Mouse (Mus musculus): ENCODE results near the gene Lrp6.

Lrp6 gene

DNA sequence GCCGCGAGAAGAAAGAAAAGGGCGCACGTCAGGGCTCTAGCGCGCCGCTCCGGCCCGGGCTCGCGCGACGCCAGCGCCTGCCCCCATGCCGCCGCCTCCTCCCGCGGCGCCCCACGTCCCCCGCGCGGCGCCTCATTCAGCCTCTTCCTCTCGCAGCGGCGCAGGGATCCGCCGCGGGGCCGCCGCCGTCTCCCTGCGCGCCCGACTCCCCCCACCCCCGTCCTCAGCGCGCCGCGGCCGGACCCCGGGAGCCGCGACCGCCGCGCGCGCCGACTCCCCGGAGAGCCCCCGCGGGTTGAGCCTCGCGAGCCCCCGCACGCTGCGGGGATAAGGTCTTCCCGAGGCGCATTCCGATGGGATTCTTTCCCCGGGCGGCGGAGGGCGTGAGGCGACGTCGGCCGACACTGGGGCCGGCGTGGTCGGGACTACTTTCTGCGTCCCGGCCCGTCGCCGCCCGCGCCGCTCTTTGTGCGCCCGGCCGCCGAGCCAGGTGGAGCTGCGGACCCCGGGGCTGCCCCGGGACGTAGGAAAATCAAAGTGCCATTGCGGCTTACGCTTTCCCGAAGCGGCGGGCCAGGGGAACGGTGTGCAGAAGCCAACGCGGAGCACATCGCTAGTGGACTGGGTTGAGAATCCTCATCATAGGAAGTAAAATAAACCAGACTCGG lies at the start of gene Lrp6:
Lrp6 (minus strand) TSS at position 148 of the 668 bp plus-strand sequence.
- no peak for DNase-seq (ENCODE audit: extremely low spot score, low read depth, low spot score)

DNA sequence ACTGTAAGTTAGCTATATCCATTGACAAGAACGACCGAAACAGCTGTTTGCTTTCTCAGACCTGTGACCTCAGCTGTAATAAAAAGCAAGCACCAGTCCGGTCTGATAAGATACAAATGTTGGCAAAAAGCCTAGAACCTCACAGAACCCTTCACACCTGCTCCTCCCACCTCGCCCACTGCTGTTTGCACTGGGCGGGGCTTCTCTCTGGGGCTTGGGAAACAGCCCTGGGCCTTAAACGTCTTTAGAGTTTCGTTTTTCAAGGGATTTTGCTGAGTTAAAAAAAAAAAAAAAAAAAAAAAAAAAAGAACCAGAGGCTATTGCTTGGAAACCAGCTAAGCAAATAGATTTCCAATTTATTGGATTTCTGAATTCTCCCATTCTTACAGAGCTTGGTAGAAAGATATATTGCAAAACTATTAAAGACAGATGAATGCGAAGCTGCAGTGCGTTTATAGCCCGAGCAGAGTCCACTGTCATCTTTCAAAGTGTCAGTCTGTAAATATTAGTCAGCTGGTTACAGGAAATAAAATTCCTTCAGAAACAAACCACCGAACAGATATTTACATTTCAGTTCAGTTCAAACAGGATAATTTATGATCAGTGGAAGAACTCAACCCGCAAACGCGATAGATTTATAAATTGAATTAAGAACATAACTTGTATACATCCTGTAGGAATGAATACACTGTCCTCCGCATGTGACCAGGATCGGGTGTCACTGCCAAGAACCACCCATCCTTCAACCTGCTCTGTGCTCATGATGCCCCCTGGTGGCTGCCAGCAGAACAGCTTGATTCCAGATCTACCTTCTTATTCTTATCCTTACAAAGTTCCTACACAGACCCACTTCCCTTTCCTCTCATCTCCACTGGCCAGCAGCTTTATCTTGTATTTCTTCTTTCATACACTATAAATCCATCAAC lies 48.2 kb upstream of the Lrp6 start:
- peak; percentile 44 for DNase-seq (ENCODE audit: extremely low spot score, low read depth, low spot score)

DNA sequence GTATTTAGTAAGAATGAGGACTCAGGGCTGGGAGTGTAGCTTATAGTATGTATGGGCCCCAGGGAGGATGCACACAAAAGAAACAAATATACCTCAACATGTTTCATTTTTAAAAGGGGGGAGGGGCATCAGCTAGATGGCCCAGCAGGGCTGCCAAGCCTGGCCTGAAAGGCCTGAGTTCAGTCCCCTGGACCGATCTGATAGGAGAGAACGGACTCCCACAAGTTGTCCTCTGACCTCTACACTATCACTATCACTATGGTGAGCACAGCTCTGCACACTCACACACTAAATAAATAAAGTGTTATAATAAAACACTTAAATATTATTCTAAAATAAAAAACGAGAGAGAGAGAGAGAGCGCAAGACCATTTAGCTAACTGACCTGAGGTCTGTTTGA lies 47.6 kb upstream of the Lrp6 start:
- DNase-seq (ENCODE audit: extremely low spot score, low read depth, low spot score), result no peak

DNA sequence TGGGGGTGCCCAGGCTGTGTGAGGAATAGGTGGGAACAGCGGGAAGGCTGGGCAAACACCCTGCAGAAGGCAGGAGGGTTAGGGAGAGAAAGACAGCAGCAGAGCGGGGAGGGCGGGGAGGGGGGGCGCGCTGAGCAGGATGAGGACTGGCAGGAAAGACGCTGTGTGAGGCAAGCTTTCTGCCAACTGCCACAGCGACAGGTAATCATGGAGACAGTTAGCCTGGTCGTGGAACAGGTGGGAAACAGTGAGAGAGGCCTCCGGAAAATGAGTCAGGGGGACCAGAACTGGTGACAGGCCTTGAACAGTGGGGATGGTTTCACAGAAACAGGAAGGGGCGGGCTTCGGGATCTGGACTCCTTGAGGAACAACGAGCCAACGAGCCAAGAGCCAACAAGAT lies 45.1 kb upstream of the Lrp6 start:
- DNase-seq (ENCODE audit: extremely low spot score, low read depth, low spot score), result no peak

DNA sequence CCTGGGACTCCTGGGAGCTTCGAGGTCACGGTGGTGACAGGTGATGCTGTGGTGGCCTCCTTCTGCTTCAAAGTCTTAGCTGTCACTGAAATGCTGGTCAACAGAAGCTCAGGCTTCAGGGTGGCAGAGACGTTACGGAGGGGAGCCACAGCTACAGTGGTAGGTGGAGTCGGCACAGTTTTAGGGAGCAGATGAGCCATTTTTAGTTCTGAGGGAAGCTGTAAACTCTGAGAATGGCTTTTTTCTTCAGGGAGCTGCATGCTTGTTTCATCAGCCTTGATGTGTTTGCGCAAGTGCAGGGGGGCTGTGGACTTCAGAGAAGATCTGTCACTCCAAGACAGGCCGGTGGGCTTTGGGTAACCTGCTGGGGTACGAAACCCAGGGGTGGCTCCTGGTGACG lies 43.6 kb upstream of the Lrp6 start:
- no peak for DNase-seq (ENCODE audit: extremely low spot score, low read depth, low spot score)

DNA sequence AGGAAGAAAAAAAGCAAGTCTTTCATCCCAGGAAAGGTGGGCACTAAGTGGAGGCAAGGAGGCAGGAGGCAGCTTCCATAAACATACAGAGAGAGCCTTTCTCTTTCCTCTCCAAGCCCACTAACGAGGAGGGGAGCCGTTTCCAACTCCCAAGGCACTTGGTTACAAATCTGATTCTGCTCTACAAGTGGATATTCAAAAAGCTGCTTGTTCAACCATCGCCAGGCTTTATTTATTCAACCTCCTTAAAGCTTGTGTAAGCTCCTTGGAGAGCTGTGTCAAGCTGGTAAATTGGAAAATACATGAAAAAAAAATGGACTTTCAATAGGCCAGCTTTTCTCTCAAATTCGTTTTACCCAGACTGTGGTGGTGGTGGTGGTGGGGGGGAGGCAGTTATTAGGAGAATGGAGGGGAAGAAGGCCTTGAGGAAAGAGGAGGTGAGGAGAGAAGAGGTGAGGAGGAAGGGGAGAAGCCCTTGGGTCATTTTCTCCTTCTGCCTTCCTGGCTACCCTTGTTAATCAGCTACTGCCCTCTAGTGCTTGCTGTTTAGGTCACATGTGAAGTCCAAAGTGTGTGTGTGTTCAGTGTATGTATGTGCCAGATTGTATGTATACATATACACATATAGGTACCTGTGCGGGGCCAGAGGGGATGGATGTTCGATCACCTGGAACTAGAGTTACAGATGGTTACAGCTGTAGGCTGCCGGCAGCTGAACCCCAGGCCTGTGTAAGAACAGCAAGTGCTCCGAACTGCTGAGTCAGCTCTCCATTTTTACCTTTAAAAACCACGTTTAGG lies 40.4 kb upstream of the Lrp6 start:
- no peak for DNase-seq (ENCODE audit: extremely low spot score, low read depth, low spot score)

DNA sequence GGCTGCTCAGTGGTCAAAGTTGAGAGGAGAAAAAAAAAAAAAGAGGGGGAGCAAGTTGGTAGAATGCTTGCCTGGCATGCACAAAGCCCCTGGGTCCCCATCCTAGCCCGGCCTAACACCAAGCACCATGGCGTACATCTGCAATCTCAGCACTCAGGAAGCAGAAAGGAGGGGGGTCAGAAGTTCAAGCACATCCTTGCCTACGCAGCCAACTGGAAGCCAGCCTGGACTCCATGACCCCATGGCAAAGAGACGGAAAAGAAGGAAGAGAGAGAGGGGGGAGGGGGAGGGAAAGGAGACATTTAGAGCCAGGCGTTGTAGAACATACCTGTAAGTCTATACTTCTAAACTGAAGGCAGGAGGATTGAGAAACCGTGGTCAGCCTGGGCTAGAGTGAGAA lies 39.8 kb upstream of the Lrp6 start:
- DNase-seq (ENCODE audit: extremely low spot score, low read depth, low spot score), result no peak

DNA sequence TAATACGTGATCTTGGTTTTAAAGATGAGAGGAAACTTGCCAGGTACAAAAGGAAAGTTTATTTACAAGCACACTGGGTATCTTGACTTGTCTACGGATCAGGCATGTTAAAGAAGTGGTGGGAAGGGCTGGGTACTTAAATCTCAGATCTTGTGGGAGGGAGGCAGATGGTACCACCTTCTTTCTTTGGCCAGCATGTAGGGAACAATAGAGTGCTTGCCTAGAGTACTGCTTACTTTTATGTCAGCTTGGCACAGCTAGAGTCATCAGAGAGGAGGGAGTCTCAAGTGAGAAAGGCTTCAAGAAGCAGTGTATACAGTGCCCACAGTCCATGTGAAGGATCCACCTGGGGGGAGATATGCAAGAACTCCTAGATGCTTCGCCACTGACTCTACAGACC lies 38.4 kb upstream of the Lrp6 start:
- DNase-seq (ENCODE audit: extremely low spot score, low read depth, low spot score), result no peak

DNA sequence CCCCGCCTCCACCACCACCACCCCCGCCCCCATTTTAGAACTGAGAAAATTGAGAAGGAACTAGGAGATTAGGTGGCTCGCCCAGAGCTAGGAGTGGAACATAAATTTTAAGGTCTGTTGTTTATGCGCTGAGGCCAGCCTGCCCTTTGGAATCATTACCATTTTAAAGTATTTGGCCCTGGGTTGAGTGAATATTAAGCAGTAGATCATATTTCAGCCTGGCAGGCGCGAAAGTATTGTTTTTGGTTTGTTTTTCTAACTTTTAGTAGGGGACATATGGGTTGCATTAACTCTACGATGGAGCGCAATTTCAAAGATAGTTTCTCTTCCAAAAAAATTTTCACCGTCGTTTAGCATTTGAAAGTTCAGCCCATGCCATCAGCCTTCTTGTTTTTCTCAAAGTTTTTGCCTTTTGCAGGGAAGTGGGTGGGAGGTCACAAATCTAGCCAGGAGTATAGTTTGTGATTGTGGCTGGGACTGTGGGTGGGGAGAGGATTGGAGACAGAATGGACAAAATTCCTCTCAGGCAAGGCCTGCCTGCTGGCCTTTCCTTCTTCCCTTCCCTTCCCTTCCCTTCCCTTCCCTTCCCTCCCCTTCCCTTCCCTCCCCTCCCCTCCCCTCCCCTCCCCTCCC lies 35.7 kb upstream of the Lrp6 start:
- DNase-seq (ENCODE audit: extremely low spot score, low read depth, low spot score), result peak; percentile 39

DNA sequence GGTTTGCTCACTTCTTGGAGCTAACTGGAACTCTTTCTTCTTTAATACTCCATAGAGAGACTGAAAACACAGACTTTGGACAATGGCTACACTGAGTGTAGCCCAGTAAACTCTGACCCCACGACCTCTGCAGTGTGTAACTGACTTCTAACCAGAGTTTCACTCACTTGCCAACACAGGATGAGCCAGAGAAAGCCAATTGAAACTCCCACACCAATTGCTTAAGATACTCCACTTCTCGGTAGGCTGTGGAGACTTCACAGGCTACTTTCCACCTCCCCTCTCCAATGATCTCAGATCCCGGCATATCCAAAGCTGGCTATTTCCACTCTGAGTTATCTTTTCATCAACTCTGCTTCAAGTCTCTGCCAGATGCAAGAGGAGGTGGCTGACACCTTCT lies 35.0 kb upstream of the Lrp6 start:
- DNase-seq (ENCODE audit: extremely low spot score, low read depth, low spot score), result peak; percentile 20

DNA sequence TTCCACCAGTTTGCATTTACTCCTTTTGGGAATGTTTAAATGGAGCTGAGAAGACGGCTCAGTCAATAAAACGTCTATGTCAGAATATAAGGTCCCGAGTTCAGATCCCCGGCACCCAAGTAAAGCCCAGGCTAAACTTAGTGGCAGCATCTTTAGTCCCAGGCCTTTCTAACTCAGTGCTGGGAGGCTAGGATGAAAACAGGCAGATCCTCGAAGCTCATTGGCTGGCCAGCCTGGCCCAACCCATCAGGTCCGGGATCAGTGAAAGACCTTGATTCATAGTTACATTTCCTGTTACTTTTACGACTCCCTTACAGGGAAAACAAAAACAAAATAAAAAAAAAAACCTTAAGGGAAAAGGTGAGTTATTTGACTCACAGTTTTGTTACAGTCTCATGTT lies 34.4 kb upstream of the Lrp6 start:
- DNase-seq (ENCODE audit: extremely low spot score, low read depth, low spot score), result no peak

DNA sequence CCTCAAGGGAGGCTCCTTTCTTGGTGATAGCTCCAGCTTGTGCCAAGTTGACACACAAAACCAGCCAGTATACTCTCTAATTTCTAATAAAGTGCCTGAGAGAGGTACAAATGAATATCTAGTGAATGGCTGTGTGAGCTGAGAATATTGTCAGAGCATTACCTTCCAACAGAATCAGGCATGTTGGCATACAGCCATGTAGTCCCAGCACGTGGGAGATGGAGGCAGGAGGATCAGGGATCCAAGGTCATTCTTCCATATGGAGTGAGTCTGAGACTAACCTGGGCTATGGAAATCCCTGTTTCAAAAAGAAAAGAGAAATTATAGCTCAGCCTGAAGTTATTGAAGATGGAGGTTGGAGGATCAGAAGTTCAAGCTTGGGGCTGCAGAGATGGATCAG lies 32.5 kb upstream of the Lrp6 start:
- no peak for DNase-seq (ENCODE audit: extremely low spot score, low read depth, low spot score)

DNA sequence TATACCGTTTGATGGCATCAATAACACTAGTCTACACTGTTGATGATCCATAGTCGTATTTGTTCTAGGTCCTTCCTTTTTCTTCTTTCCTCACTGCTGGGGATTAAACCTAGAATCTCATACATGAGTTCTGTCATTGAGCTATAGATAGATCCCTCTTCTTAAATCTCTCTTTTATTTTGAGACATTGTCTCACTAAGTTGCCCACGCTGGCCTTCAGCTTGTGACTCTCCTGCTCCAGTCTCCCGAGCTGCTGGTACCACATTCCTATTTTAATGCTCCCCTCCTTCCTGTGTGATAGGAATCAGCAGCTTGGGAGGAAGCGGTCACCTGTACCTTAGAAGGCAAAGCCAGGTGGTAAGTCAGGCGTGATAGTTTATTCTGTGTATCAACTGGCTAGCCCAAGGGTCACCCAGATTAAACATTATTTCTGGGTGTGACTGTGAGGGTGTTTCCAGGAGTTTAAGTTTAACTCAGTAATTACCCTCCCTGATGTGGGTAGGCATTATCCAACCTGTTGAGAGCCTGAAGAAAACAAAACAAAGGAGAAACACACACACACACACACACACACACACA lies 31.0 kb upstream of the Lrp6 start:
- DNase-seq (ENCODE audit: extremely low spot score, low read depth, low spot score), result no peak

DNA sequence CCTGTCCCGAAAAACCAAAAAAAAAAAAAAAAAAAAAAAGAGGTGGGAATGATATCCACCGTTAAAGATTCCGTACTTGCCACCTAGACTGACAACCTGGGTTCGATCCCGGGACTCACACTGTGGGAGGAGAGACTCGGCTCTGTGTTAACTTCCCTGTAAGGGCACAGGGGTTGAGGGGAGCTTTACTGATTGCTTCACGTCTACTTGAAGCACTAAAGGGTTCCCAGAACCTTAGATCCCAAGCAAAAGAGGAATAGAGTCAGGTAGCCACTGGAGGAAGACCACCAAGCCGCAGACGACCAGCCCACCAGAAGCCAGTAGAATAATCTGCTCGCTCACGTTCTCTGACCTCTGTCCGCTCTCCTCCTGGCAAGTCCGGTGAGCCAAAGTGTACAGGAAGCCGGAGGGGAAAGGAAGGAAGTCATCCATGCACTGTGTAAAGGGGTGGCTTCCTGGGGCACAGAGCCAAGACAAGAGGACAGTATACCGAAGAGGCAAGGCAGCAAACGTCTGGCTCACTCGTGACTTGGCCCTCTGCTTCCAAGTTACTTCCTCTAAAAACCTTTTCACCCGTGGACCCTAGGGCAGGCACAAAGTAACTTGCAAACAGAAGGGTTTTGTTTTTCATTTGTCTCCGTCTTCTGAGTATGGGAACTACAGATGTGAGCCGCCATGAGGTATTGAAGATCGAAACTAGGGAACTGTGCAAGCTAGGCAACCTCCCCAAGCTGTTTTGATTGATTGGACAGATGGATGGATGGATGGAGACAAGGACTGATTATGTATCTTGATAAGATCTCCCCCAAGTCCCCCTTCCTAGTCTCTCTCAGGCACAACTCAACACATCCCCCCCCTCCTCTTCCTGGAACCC lies 28.0 kb upstream of the Lrp6 start:
- DNase-seq (ENCODE audit: extremely low spot score, low read depth, low spot score), result no peak

DNA sequence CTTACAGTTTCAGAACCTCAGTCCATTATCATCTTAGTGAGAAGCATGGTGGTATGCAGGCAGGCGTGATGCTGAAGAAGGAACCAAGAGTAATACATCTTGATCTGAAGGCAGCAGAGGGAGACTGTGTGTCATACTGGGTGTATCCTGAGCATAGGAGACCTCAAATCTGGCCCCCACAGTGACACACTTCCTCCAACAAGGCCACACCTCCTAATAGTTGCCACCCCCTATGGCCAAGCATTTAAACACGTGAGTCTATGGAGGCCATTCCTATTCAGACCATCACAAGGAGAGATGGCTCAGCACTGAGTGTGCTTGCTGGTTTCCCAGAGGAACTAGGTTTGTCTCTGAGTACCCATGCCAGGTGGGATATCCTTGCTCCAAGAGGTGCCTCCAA lies 24.8 kb upstream of the Lrp6 start:
- no peak for DNase-seq (ENCODE audit: extremely low spot score, low read depth, low spot score)

DNA sequence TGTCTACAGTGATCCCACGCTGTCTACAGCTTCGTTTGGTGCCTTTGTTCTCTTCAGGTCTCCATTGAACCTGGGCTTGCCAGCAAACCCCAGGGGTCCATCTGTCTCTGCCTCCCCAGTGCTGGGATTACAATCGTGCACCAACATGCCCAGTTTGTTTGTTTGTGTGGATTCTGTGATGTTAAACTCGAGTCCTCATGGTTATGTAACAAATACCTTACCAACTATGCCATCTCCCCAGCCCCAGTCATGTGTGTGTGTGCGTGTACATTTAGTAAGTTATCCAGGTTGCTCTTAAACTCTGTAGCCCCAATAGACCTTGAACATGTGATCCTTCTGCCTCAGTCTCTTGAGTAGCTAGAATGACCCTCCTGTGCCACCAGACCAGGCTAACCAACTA lies 19.5 kb upstream of the Lrp6 start:
- no peak for DNase-seq (ENCODE audit: extremely low spot score, low read depth, low spot score)

DNA sequence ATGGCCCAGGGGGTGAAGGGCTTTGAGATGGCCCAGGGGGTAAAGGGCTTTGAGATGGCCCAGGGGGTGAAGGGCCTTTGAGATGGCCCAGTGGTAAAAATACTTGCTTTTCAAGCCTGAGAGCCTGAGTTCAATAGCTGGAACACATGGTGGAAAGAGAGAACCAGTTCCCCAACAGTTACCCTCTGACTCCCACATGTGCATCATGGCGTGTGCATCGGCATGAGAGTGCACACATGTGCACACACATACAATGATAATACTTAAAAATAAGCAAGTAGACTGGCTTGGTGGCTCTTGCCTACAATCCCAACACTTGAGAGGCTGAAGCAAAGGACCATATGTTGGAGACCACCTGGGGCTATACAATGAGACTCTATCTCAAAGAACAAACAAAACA lies 17.9 kb upstream of the Lrp6 start:
- DNase-seq (ENCODE audit: extremely low spot score, low read depth, low spot score), result no peak

DNA sequence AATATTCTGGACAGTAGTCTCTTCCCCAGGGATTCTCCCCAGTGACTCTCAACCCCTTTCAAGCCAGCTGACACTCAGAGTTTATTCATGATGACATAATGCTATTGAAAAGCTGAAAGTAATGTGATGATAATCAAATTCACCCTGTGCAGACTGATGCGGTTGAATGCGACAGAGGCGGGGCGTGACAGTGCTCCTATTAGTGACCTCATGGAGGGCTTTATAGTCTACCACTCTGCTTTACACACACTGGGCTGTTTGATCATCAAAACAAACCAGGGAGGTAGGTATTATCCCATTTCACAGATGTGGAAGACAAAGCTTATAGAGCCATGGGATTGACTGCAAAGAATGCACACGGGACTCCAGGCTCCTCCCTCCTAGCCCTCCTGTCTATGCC lies 15.3 kb upstream of the Lrp6 start:
- DNase-seq (ENCODE audit: extremely low spot score, low read depth, low spot score), result no peak

DNA sequence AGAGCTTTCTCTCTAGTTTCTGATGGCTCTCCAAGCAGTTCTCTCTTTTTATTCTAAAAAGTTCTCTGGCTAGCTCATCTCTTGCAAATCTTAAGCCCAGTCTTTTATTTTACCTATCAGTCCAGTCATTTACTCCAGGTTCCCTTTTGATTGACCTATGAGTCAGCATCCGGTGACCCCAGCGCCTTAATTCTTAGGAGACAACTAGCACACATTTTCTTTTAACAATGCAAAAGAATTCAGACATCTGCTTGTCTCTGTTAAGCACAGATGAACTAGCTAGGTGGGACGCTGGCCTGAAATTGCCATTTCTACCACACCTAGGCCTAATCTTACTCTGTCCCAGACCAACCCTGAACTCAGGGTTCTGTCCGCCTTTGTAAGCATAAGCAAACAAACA lies 12.7 kb upstream of the Lrp6 start:
- DNase-seq (ENCODE audit: extremely low spot score, low read depth, low spot score), result no peak

DNA sequence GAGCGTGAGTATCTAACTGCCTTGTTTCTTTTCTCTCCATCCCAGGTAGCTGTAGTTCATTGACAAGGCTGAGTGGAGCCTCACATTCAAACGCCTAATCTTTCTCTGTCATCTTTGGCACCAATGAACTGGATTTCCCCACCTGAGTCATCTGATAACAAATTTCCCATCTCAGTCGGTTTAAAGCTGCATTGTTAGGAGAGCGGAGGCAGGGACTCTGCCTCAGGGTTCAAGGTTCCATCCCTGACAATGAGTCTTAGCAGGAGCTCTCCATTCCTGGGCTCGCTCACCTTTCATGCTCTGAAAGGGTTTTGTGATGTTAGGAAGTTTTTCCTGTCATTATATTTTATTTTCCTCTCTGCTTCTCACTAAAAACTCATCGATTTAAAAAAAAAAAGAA lies 11.3 kb upstream of the Lrp6 start:
- DNase-seq (ENCODE audit: extremely low spot score, low read depth, low spot score), result no peak

Measured in hindlimb bud, embryonic 11.5 days (tissue).